Comparison of ENCODE assay signal across 10 mouse cellular contexts in genomic region chr11:54844424-54844823, GRCm38 (mm10). TPM values are rescaled to one million over a fixed set of nuclear protein-coding genes. Genes with fewer than 3 reads are reported as not detected.
DNase-seq lines count a peak whose midpoint lies in the region; ATAC-seq and TF ChIP-seq lines count a peak whose summit lies in the region.
"Had no signal": no experiment of that assay in that cellular context is flagged by ENCODE, and none has a peak within 500 bp of the region (broad histone marks: within the 10 kb centered on the region; RNA-seq: fewer than 3 reads in every experiment).

No protein-coding gene starts in this region.

- no peak for DNase-seq in heart, postnatal 0 days (ENCODE audit: low spot score)
- no peak for DNase-seq in heart, embryonic 10.5 days (ENCODE audit: low spot score)
- DNase-seq in splenic B cell, adult 2 months (ENCODE audit: low read depth, low spot score): peak; percentile 54
- no peak for DNase-seq in ovary, postnatal 14 days (ENCODE audit: low spot score)
- DNase-seq: adrenal gland, adult 8-10 months had no signal

- H3K4me2 ChIP-seq in heart, postnatal 0 days (ENCODE audit: low read depth, low read length): no peak overlapping the region
- peak overlapping the region; percentile 14 for H3K4me2 ChIP-seq in liver, embryonic 12.5 days
- no peak overlapping the region for H3K4me2 ChIP-seq in kidney, embryonic 14.5 days (replicated peaks; ENCODE audit: low read depth, low read length)
- H3K4me2 ChIP-seq: heart, embryonic 12.5 days had no signal

- WGBS in heart, postnatal 0 days: 60% methylated on average over 9 of the region's 9 CpGs
- WGBS in heart, embryonic 10.5 days: 59% methylated on average over 9 of the region's 9 CpGs
- WGBS in liver, embryonic 12.5 days (ENCODE audit: insufficient replicate concordance): 11% methylated on average over 9 of the region's 9 CpGs
- 68% methylated on average over 9 of the region's 9 CpGs for WGBS in kidney, embryonic 14.5 days

- no peak for TF ChIP-seq EP300 in heart, postnatal 0 days (IDR thresholded peaks at IDR 0.05; ENCODE audit: low read depth)

- ATAC-seq in heart, postnatal 0 days (ENCODE audit: insufficient read depth, low read depth): no peak
- ATAC-seq in liver, embryonic 12.5 days: no peak
- ATAC-seq in cerebellum, adult (ENCODE audit: insufficient number of reproducible peaks, low FRiP score, low TSS enrichment): no peak
- no peak for ATAC-seq in kidney, embryonic 14.5 days (ENCODE audit: low FRiP score, low TSS enrichment)

- H3K9ac ChIP-seq in heart, postnatal 0 days (replicated peaks; ENCODE audit: low read depth, low read length): no peak overlapping the region
- H3K9ac ChIP-seq in liver, embryonic 12.5 days: no peak overlapping the region
- no peak overlapping the region for H3K9ac ChIP-seq in kidney, embryonic 14.5 days (ENCODE audit: low read depth, low read length)
- H3K9ac ChIP-seq: heart, embryonic 12.5 days had no signal

- no peak for TF ChIP-seq CTCF in heart, postnatal 0 days (IDR thresholded peaks at IDR 0.05; ENCODE audit: low read depth)
- TF ChIP-seq CTCF in E14TG2a.4 (conservative IDR thresholded peaks at IDR 0.05; ENCODE audit: low read length): no peak

- peaks cover 8% of the 10 kb centered on the region; the same call in 1 of the 2 replicates for H3K4me1 ChIP-seq in heart, postnatal 0 days (ENCODE audit: control insufficient read depth, insufficient read depth)
- H3K4me1 ChIP-seq in heart, embryonic 10.5 days: peaks cover 17% of the 10 kb centered on the region
- H3K4me1 ChIP-seq in E14TG2a.4 (replicated peaks; ENCODE audit: low read depth, low read length): peaks cover 41% of the 10 kb centered on the region
- 0 out of 2 replicates have a peak, but pooled peaks cover 9% of the 10 kb centered on the region for H3K4me1 ChIP-seq in liver, embryonic 12.5 days
- no peaks in the 10 kb centered on the region for H3K4me1 ChIP-seq in kidney, embryonic 14.5 days (ENCODE audit: control insufficient read depth, insufficient read depth, low read length)
- H3K4me1 ChIP-seq: heart, embryonic 12.5 days had no signal

- no peaks in the 10 kb centered on the region for H3K9me3 ChIP-seq in heart, postnatal 0 days (replicated peaks; ENCODE audit: control insufficient read depth, low read length)
- no peaks in the 10 kb centered on the region for H3K9me3 ChIP-seq in heart, embryonic 10.5 days
- H3K9me3 ChIP-seq in E14TG2a.4 (ENCODE audit: low read length): peaks cover 15% of the 10 kb centered on the region
- H3K9me3 ChIP-seq in liver, embryonic 12.5 days (replicated peaks): no peaks in the 10 kb centered on the region
- H3K9me3 ChIP-seq in kidney, embryonic 14.5 days (ENCODE audit: control insufficient read depth, low read length): no peaks in the 10 kb centered on the region
- H3K9me3 ChIP-seq: heart, embryonic 12.5 days had no signal

- H3K27ac ChIP-seq in heart, postnatal 0 days (ENCODE audit: low read depth): peak overlapping the region; percentile 40
- H3K27ac ChIP-seq in heart, embryonic 10.5 days: no peak overlapping the region
- H3K27ac ChIP-seq in liver, embryonic 12.5 days: no peak overlapping the region
- H3K27ac ChIP-seq in kidney, embryonic 14.5 days (ENCODE audit: low read depth, low read length): no peak overlapping the region

- H3K27me3 ChIP-seq in heart, postnatal 0 days (ENCODE audit: control insufficient read depth, insufficient read depth, low read length): no peaks in the 10 kb centered on the region
- H3K27me3 ChIP-seq in heart, embryonic 10.5 days (ENCODE audit: insufficient read depth, poor library complexity, severe bottlenecking): no peaks in the 10 kb centered on the region
- no peaks in the 10 kb centered on the region for H3K27me3 ChIP-seq in E14TG2a.4 (ENCODE audit: insufficient read depth, low read length)
- no peaks in the 10 kb centered on the region for H3K27me3 ChIP-seq in liver, embryonic 12.5 days (replicated peaks)
- no peaks in the 10 kb centered on the region for H3K27me3 ChIP-seq in splenic B cell, adult 2 months (ENCODE audit: control insufficient read depth, insufficient read depth, low read length, poor library complexity, severe bottlenecking)
- H3K27me3 ChIP-seq in kidney, embryonic 14.5 days (ENCODE audit: control insufficient read depth, insufficient read depth, low read length): no peaks in the 10 kb centered on the region
- H3K27me3 ChIP-seq: heart, embryonic 12.5 days had no signal

- H3K4me3 ChIP-seq in heart, postnatal 0 days (ENCODE audit: low read depth, low read length): no peak overlapping the region
- H3K4me3 ChIP-seq in heart, embryonic 10.5 days: no peak overlapping the region
- H3K4me3 ChIP-seq in E14TG2a.4 (replicated peaks; ENCODE audit: low read length): peak overlapping the region; percentile 23; the same call in 1 of the 2 replicates
- H3K4me3 ChIP-seq in liver, embryonic 12.5 days: no peak overlapping the region
- H3K4me3 ChIP-seq in kidney, embryonic 14.5 days (ENCODE audit: low read length): no peak overlapping the region
- H3K4me3 ChIP-seq: heart, embryonic 12.5 days had no signal

- H3K36me3 ChIP-seq in heart, postnatal 0 days (replicated peaks; ENCODE audit: control insufficient read depth, insufficient read depth, low read length): no peaks in the 10 kb centered on the region
- peaks cover 3% of the 10 kb centered on the region; the same call in 1 of the 2 replicates for H3K36me3 ChIP-seq in heart, embryonic 10.5 days
- no peaks in the 10 kb centered on the region for H3K36me3 ChIP-seq in E14TG2a.4 (ENCODE audit: insufficient read depth, low read length)
- no peaks in the 10 kb centered on the region; the same call in 1 of the 2 replicates for H3K36me3 ChIP-seq in liver, embryonic 12.5 days
- H3K36me3 ChIP-seq in splenic B cell, adult 2 months (ENCODE audit: control insufficient read depth, insufficient read depth, low read length, poor library complexity, severe bottlenecking): no peaks in the 10 kb centered on the region
- H3K36me3 ChIP-seq in kidney, embryonic 14.5 days (ENCODE audit: control insufficient read depth, insufficient read depth, low read length): no peaks in the 10 kb centered on the region

RNA-seq across cellular contexts. Expression of gene Lyrm7, which starts 16.3 kb away (rescaled TPM):
- total RNA-seq in heart, postnatal 0 days (2014; rRNA removed; ENCODE audit: low replicate concordance): 4.5 and 6.3 TPM in 2 replicates
- polyA plus RNA-seq in heart, postnatal 0 days (2015; fragmentation: Nextera tagmentation; extraction: Ambion mirVana): 19.2 and 20.2 TPM in 2 replicates
- 11.8 and 17.9 TPM in 2 replicates for polyA plus RNA-seq in heart, embryonic 10.5 days (2016; fragmentation: Nextera tagmentation; extraction: Ambion mirVana)
- polyA plus RNA-seq in liver, embryonic 12.5 days (2016; fragmentation: Nextera tagmentation; extraction: Ambion mirVana): 6.7 and 7.6 TPM in 2 replicates
- polyA plus RNA-seq in kidney, embryonic 14.5 days (2014; fragmentation: Nextera tagmentation; extraction: Ambion mirVana): 6.7 and 9.6 TPM in 2 replicates

RNA-seq across cellular contexts. Expression of gene Hint1, which starts 21.8 kb away (rescaled TPM):
- total RNA-seq in heart, postnatal 0 days (2014; rRNA removed; ENCODE audit: low replicate concordance): 704 and 779 TPM in 2 replicates
- 923 and 965 TPM in 2 replicates for polyA plus RNA-seq in heart, postnatal 0 days (2015; fragmentation: Nextera tagmentation; extraction: Ambion mirVana)
- 602 and 622 TPM in 2 replicates for polyA plus RNA-seq in heart, embryonic 10.5 days (2016; fragmentation: Nextera tagmentation; extraction: Ambion mirVana)
- polyA plus RNA-seq in liver, embryonic 12.5 days (2016; fragmentation: Nextera tagmentation; extraction: Ambion mirVana): 479 and 518 TPM in 2 replicates
- 720 and 912 TPM in 2 replicates for polyA plus RNA-seq in kidney, embryonic 14.5 days (2014; fragmentation: Nextera tagmentation; extraction: Ambion mirVana)

RNA-seq across cellular contexts. Expression of gene Cdc42se2, which starts 56.9 kb away (rescaled TPM):
- 53.6 and 88.5 TPM in 2 replicates for total RNA-seq in heart, postnatal 0 days (2014; rRNA removed; ENCODE audit: low replicate concordance)
- 44.4 and 50.2 TPM in 2 replicates for polyA plus RNA-seq in heart, postnatal 0 days (2015; fragmentation: Nextera tagmentation; extraction: Ambion mirVana)
- 77.6 and 84.8 TPM in 2 replicates for polyA plus RNA-seq in heart, embryonic 10.5 days (2016; fragmentation: Nextera tagmentation; extraction: Ambion mirVana)
- polyA plus RNA-seq in liver, embryonic 12.5 days (2016; fragmentation: Nextera tagmentation; extraction: Ambion mirVana): 28.0 and 28.5 TPM in 2 replicates
- 59.3 and 110 TPM in 2 replicates for polyA plus RNA-seq in kidney, embryonic 14.5 days (2014; fragmentation: Nextera tagmentation; extraction: Ambion mirVana)

RNA-seq across cellular contexts. Expression of gene Gpx3, which starts 57.8 kb away (rescaled TPM):
- 114 and 243 TPM in 2 replicates for total RNA-seq in heart, postnatal 0 days (2014; rRNA removed; ENCODE audit: low replicate concordance)
- polyA plus RNA-seq in heart, postnatal 0 days (2015; fragmentation: Nextera tagmentation; extraction: Ambion mirVana): 788 and 904 TPM in 2 replicates
- polyA plus RNA-seq in heart, embryonic 10.5 days (2016; fragmentation: Nextera tagmentation; extraction: Ambion mirVana): 1,153 and 1,643 TPM in 2 replicates
- polyA plus RNA-seq in liver, embryonic 12.5 days (2016; fragmentation: Nextera tagmentation; extraction: Ambion mirVana): 30.9 and 32.9 TPM in 2 replicates
- 83.0 and 101 TPM in 2 replicates for polyA plus RNA-seq in kidney, embryonic 14.5 days (2014; fragmentation: Nextera tagmentation; extraction: Ambion mirVana)
